Comparison of ENCODE assay signal across 24 mouse cellular contexts in genomic region chr3:32642116-32642515, GRCm38 (mm10).
"Had no signal": no experiment of that assay in that cellular context is flagged by ENCODE, and none has a peak within 500 bp of the region (broad histone marks: within the 10 kb centered on the region; RNA-seq: fewer than 3 reads in every experiment).

No protein-coding gene starts in this region.

- H3K9me3 ChIP-seq: kidney, embryonic 15.5 days; limb, embryonic 10.5 days; limb, embryonic 13.5 days; liver, embryonic 12.5 days; liver, embryonic 15.5 days; lung, embryonic 15.5 days; midbrain, embryonic 10.5 days; midbrain, embryonic 13.5 days; neural tube, embryonic 12.5 days; neural tube, embryonic 15.5 days had no signal

- H3K4me2 ChIP-seq: kidney, embryonic 15.5 days; limb, embryonic 13.5 days; liver, embryonic 12.5 days; liver, embryonic 15.5 days; lung, embryonic 15.5 days; midbrain, embryonic 13.5 days; neural tube, embryonic 12.5 days; neural tube, embryonic 15.5 days had no signal

- H3K4me3 ChIP-seq: kidney, embryonic 15.5 days; limb, embryonic 10.5 days; limb, embryonic 13.5 days; liver, embryonic 12.5 days; liver, embryonic 15.5 days; lung, embryonic 15.5 days; megakaryocyte, embryonic 14.5 days; midbrain, embryonic 10.5 days; midbrain, embryonic 13.5 days; neural tube, embryonic 12.5 days; neural tube, embryonic 15.5 days had no signal

- DNase-seq: kidney, adult 8-10 months; kidney, postnatal 10 days; kidney, postnatal 36 days; liver; lung, adult 18-20 months; lung, postnatal 10 days; lung, postnatal 36 days; right cerebral cortex, adult 18-20 months; right cerebral cortex, postnatal 14 days; right cerebral cortex, postnatal 4 days; thymus, adult 18-20 months; thymus, postnatal 4 days had no signal

- H3K9ac ChIP-seq: kidney, embryonic 15.5 days; limb, embryonic 13.5 days; liver, embryonic 12.5 days; liver, embryonic 15.5 days; lung, embryonic 15.5 days; midbrain, embryonic 13.5 days; neural tube, embryonic 12.5 days; neural tube, embryonic 15.5 days had no signal

- H3K27ac ChIP-seq: kidney, embryonic 15.5 days; limb, embryonic 10.5 days; limb, embryonic 13.5 days; liver, embryonic 12.5 days; liver, embryonic 15.5 days; lung, embryonic 15.5 days; midbrain, embryonic 10.5 days; midbrain, embryonic 13.5 days; neural tube, embryonic 12.5 days; neural tube, embryonic 15.5 days; stomach, postnatal 0 days had no signal

- H3K4me1 ChIP-seq: limb, embryonic 10.5 days; limb, embryonic 13.5 days; liver, embryonic 12.5 days; liver, embryonic 15.5 days; lung, embryonic 15.5 days; midbrain, embryonic 10.5 days; midbrain, embryonic 13.5 days; neural tube, embryonic 12.5 days; neural tube, embryonic 15.5 days had no signal

- H3K36me3 ChIP-seq: kidney, embryonic 15.5 days; limb, embryonic 10.5 days; limb, embryonic 13.5 days; liver, embryonic 12.5 days; liver, embryonic 15.5 days; lung, embryonic 15.5 days; midbrain, embryonic 10.5 days; midbrain, embryonic 13.5 days; neural tube, embryonic 12.5 days; neural tube, embryonic 15.5 days had no signal

- H3K27me3 ChIP-seq: kidney, embryonic 15.5 days; limb, embryonic 13.5 days; liver, embryonic 12.5 days; liver, embryonic 15.5 days; lung, embryonic 15.5 days; megakaryocyte, embryonic 14.5 days; midbrain, embryonic 13.5 days; neural tube, embryonic 12.5 days; neural tube, embryonic 15.5 days had no signal

- ATAC-seq: liver, embryonic 12.5 days; midbrain, embryonic 13.5 days had no signal
